Mouse (Mus musculus) stomach, postnatal 0 days (tissue): Measurements from ENCODE around the gene Strbp.

Source experiments
- CTCF ChIP-seq: IDR thresholded peaks from 2 replicates; pipeline ENCODE4 v1.5.1; 2016; ENCODE audit warnings: antibody characterized with exemption, low read depth, mild to moderate bottlenecking, moderate library complexity
- EP300 ChIP-seq: optimal IDR thresholded peaks from 2 replicates; pipeline ENCODE3; 2016; ENCODE audit warnings: antibody characterized with exemption

DNA sequence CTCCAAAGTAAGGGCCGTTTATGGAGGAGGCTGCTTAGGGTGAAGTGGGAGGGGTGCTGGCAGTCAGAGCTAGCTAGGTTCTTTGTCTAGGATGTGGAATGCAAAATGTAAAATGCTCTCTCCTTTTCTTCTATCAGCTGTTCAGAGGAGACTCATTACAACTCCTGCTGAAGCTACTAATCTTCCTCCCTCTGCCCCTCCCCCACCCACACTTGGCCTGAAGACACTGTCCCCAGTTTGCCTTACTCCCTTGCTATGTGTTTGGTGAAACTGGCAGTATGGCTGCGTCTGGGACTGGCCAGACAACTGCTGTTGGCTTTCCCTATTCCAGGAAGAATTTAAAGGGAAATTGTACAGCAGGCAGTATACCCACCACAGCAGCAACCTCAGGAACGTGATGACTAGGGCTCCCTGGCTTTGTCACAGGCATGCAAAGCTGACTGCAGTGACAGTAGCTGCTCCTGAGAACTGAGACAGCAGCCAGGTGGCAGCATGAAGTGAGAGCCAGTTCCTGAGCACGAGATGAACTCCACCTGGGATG lies 186.7 kb downstream of the Strbp start:
- TF ChIP-seq EP300, result no peak
- peak; percentile 14; the same call in 1 of the 2 replicates for TF ChIP-seq CTCF
